Mouse (Mus musculus) limb, embryonic 14.5 days (tissue): Measurements from ENCODE around the gene Pou2f3. TPM values are rescaled to one million over a fixed set of nuclear protein-coding genes. Genes with fewer than 3 reads are reported as not detected.

ENCODE experiments used
- ATAC-seq: fragments of 200-750 bp; cut with Nextera tagmentation; 2 replicates; pipeline ENCODE4 v1.8.0; 2017; ENCODE audit warnings: low read depth, moderate number of reproducible peaks, moderate TSS enrichment; ENCODE audit not compliant: low FRiP score
- DNase-seq: peaks from one replicate; pipeline ENCODE4 v3.0.0-alpha.2; 2015; ENCODE audit warnings: low spot score
- H3K27ac ChIP-seq: fragments of 300-500 bp; sonication (generic); replicated peaks from 2 replicates; pipeline ENCODE4 v1.5.1; 2014; ENCODE audit warnings: low read depth, mild to moderate bottlenecking, low read length, moderate library complexity, mixed read lengths
- H3K27me3 ChIP-seq: fragments of 300-500 bp; sonication (generic); 2 replicates; pipeline ENCODE4 v1.6.1; 2014; ENCODE audit warnings: low read length, mixed read lengths; ENCODE audit not compliant: control insufficient read depth, insufficient read depth
- H3K36me3 ChIP-seq: fragments of 300-500 bp; sonication (generic); 2 replicates; pipeline ENCODE4 v1.6.1; 2014; ENCODE audit warnings: mild to moderate bottlenecking, low read length, moderate library complexity, mixed read lengths; ENCODE audit not compliant: control insufficient read depth, insufficient read depth
- H3K4me1 ChIP-seq: fragments of 300-500 bp; sonication (generic); 2 replicates; pipeline ENCODE4 v1.6.1; 2014; ENCODE audit warnings: antibody characterized with exemption, low read length, mixed read lengths; ENCODE audit not compliant: control insufficient read depth, insufficient read depth
- H3K4me2 ChIP-seq: fragments of 300-500 bp; sonication (generic); replicated peaks from 2 replicates; pipeline ENCODE4 v1.6.1; 2014; ENCODE audit warnings: low read depth, mild to moderate bottlenecking, low read length, moderate library complexity; ENCODE audit not compliant: severe bottlenecking
- H3K4me3 ChIP-seq: fragments of 300-500 bp; sonication (generic); replicated peaks from 2 replicates; pipeline ENCODE4 v1.5.1; 2014; ENCODE audit warnings: low read length
- H3K9ac ChIP-seq: fragments of 300-500 bp; sonication (generic); 2 replicates; pipeline ENCODE4 v1.6.1; 2014; ENCODE audit warnings: mild to moderate bottlenecking, low read depth, low read length, moderate library complexity; ENCODE audit not compliant: severe bottlenecking
- H3K9me3 ChIP-seq: fragments of 300-500 bp; sonication (generic); 2 replicates; pipeline ENCODE4 v1.6.1; 2016; ENCODE audit warnings: low read length; ENCODE audit not compliant: control insufficient read depth
- POLR2A ChIP-seq: fragments of 200-500 bp; IDR thresholded peaks from 2 replicates; pipeline ENCODE4 v1.8.0; 2012; ENCODE audit warnings: inconsistent platforms, mild to moderate bottlenecking, moderate library complexity, borderline replicate concordance; ENCODE audit not compliant: insufficient read depth, insufficient read length; ENCODE audit errors: extremely low read depth
- WGBS: fragments of 180-500 bp; shearing (Covaris S2); extraction: QIAGEN DNeasy Blood & Tissue Kit; methylation state at CpG from one replicate; pipeline ENCODE4 v1.1.7; 2014; 5-methylcytosine and 5-hydroxymethylcytosine counted together
- polyA plus RNA-seq, 2 experiments: library from polyadenylated mRNA; depleted of rRNA in 1 of 2; stranded (reverse) in 1 of 2; unstranded in 1 of 2; fragments of >200 nt; fragmentation: Nextera tagmentation in 1 of 2; extraction: Ambion mirVana in 1 of 2; gene quantifications; 2 replicates each; pipeline versions ENCODE4 v1.2.1 to v1.2.3; 2012 to 2014

The Pou2f3 gene
- polyA plus RNA-seq, 2 experiments, result 6.9 to 7.9 TPM

GRCm38 (mm10) chr9:43084496-43085362, 125.4 kb downstream of the Pou2f3 start:
- no peak overlapping the region for H3K4me2 ChIP-seq
- DNase-seq (no peak), ATAC-seq (no peak)

DNA sequence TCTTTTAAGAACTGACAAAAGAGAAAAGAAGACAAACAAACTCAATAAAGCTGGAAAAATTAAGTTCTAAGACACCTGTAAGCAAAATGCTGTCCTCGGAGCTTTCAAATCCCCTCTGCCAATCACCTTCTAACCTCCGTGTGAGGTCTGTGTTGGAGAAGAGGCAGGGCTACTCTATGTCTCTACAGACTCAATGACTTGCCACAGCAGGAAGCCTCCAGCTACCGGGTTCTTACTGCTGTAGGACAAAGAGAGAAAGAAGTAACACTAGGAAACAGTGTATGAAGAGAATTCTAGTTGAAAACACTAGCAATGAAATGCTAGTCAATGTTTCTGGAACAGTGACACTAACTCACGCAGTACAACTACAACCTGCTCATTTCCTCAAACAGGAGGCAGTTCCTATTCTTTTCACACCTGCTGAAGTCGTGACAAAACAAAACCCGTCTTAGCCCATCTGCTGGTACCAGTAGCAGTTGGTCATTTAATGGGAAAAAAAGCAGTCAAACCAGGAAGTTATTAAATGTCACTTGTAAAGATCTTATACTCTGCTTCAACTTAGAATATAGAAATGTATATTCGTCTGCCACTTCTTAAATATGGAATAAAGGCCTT, 126.6 kb downstream of the Pou2f3 start:
- H3K36me3 ChIP-seq, result no peaks in the 10 kb centered on the region
- peaks cover 20% of the 10 kb centered on the region for H3K4me1 ChIP-seq
- no peak overlapping the region for H3K4me2 ChIP-seq
- 51% methylated on average over 7 of the region's 7 CpGs for WGBS
- no peak overlapping the region for H3K27ac ChIP-seq
- no peak overlapping the region for H3K9ac ChIP-seq
- no peak overlapping the region for H3K4me3 ChIP-seq
- ATAC-seq (no peak), DNase-seq (no peak)
- TF ChIP-seq POLR2A, result no peak
- no peaks in the 10 kb centered on the region for H3K27me3 ChIP-seq
- no peaks in the 10 kb centered on the region for H3K9me3 ChIP-seq

More at GRCm38 (mm10) chr9:43084496-43085362, 125.4 kb downstream of the Pou2f3 start:
- Histone ChIP-seq H3K27ac (no peak overlapping the region), H3K4me3 (no peak overlapping the region), H3K36me3 (no peaks in the 10 kb centered on the region), H3K9me3 (no peaks in the 10 kb centered on the region), H3K27me3 (no peaks in the 10 kb centered on the region), H3K9ac (no peak overlapping the region), H3K4me1 (peaks cover 20% of the 10 kb centered on the region)
- TF ChIP-seq POLR2A, result no peak
- WGBS, result 65% methylated on average over 7 of the region's 7 CpGs

DNA sequence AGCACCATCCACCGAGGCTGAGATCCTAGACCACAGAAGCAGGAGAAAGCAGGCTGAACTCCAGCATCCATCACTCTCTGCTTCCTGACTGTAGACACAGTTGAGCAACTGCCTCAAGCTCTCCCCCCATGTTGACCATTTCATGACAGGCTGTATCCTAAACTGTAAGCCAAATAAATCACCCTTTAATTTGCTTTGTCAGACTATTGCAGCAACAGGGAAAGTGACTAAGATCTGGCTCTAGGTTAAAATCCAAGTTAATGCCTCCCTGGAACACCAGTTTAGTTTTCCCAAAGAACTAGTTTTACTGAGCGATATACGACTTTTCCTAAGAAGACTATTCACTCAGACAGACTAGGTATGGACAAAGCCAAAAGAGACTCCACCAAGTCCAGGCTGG, 131.5 kb downstream of the Pou2f3 start:
- Histone ChIP-seq H3K9me3 (no peaks in the 10 kb centered on the region), H3K27me3 (no peaks in the 10 kb centered on the region), H3K4me1 (peaks cover 6% of the 10 kb centered on the region; the same call in 1 of the 2 replicates), H3K27ac (no peak overlapping the region), H3K4me2 (no peak overlapping the region), H3K36me3 (no peaks in the 10 kb centered on the region), H3K9ac (no peak overlapping the region), H3K4me3 (no peak overlapping the region)
- no peak for TF ChIP-seq POLR2A
- WGBS, result 89% methylated on average over 3 of the region's 3 CpGs
- ATAC-seq, result no peak
- DNase-seq, result no peak

- no peaks in the 10 kb centered on the region for H3K27me3 ChIP-seq
- H3K9me3 ChIP-seq, result no peaks in the 10 kb centered on the region
- no peak for ATAC-seq
- peaks cover 10% of the 10 kb centered on the region for H3K4me1 ChIP-seq
- 76% methylated on average over 7 of the region's 7 CpGs for WGBS
- H3K36me3 ChIP-seq, result no peaks in the 10 kb centered on the region
- H3K27ac ChIP-seq, result no peak overlapping the region
- TF ChIP-seq POLR2A, result no peak
- no peak overlapping the region for H3K4me3 ChIP-seq
- DNase-seq, result no peak
- no peak overlapping the region for H3K4me2 ChIP-seq
- no peak overlapping the region for H3K9ac ChIP-seq
Measured at GRCm38 (mm10) chr9:43076163-43076562, 134.0 kb downstream of the Pou2f3 start.

DNA sequence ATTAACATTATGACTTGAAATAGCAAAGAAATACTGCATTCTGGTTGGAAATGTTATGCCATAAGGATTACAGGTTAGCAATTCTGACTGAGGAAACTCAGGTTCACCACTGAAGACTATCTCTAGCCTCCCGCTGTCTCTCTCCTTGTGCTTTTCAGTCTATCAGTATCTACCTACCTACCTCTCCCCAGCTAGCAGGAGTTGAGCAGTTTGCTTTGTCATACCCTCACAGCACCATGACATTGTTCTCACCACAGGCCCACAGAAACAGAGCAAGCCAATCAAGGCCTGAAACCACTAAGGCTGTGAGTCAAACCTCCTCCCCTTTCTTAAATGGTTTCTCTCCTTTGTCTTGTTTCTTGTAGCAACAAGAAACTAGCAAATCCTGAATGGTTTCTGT, 135.6 kb downstream of the Pou2f3 start:
- ATAC-seq (no peak), DNase-seq (no peak)
- Histone ChIP-seq H3K9ac (no peak overlapping the region), H3K27me3 (no peaks in the 10 kb centered on the region), H3K36me3 (no peaks in the 10 kb centered on the region), H3K4me3 (no peak overlapping the region), H3K4me1 (peaks cover 4% of the 10 kb centered on the region), H3K4me2 (no peak overlapping the region), H3K9me3 (no peaks in the 10 kb centered on the region), H3K27ac (no peak overlapping the region)
- 93% methylated on average over 1 of the region's 1 CpGs for WGBS
- no peak for TF ChIP-seq POLR2A

Other genes with a start within 250 kb of the Pou2f3 start
- 26.1 and 26.9 TPM in 2 replicates for gene Arhgef12, start 103.1 kb downstream of the Pou2f3 start, polyA plus RNA-seq (2012; rRNA removed)
- gene Arhgef12, start 103.1 kb downstream of the Pou2f3 start, polyA plus RNA-seq (2014; fragmentation: Nextera tagmentation; extraction: Ambion mirVana), result 15.7 and 18.6 TPM in 2 replicates
- 16.3 and 19.6 TPM in 2 replicates for gene Tmem136, start 93.8 kb downstream of the Pou2f3 start, polyA plus RNA-seq (2012; rRNA removed)
- 7.7 and 9.6 TPM in 2 replicates for gene Tmem136, start 93.8 kb downstream of the Pou2f3 start, polyA plus RNA-seq (2014; fragmentation: Nextera tagmentation; extraction: Ambion mirVana)
- gene Oaf, start 29.5 kb upstream of the Pou2f3 start, polyA plus RNA-seq (2012; rRNA removed), result 149 and 154 TPM in 2 replicates
- 145 and 172 TPM in 2 replicates for gene Oaf, start 29.5 kb upstream of the Pou2f3 start, polyA plus RNA-seq (2014; fragmentation: Nextera tagmentation; extraction: Ambion mirVana)
- 41.5 and 49.4 TPM in 2 replicates for gene Trim29, start 100.5 kb upstream of the Pou2f3 start, polyA plus RNA-seq (2012; rRNA removed)
- gene Trim29, start 100.5 kb upstream of the Pou2f3 start, polyA plus RNA-seq (2014; fragmentation: Nextera tagmentation; extraction: Ambion mirVana), result 68.8 and 77.6 TPM in 2 replicates